Mouse (Mus musculus): ENCODE results near the gene Mrtfa. TPM values are rescaled to one million over a fixed set of nuclear protein-coding genes. Genes with fewer than 3 reads are reported as not detected.

The Mrtfa gene
- polyA plus RNA-seq, 1 experiment from 2014 or later: 30.6 TPM

DNA sequence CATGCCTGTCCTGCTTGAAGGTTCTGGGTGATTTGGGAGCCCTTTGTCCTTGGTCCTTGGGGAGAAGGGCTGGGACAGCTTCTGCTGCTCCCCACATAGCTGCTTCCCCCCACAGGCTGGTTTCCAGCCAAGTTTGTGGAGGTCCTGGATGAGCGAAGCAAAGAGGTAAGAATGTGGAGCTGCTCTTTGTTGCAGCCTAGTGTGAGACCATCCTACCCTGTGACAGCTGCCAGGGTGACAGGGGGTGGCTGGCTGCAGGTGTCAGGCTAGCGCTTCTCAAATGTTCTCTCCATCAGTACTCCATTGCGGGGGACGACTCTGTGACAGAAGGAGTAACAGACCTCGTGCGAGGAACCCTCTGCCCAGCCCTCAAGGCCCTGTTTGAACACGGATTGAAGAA, 180.4 kb downstream of the Mrtfa start:
- WGBS: 89% methylated on average over 7 of the region's 7 CpGs
- Histone ChIP-seq H3K27me3 (no peaks in the 10 kb centered on the region), H3K4me1 (no peaks in the 10 kb centered on the region), H3K9ac (no peak overlapping the region), H3K36me3 (peaks cover 61% of the 10 kb centered on the region), H3K4me3 (no peak overlapping the region), H3K4me2 (replicated peaks) (no peak overlapping the region), H3K9me3 (replicated peaks) (no peaks in the 10 kb centered on the region), H3K27ac (no peak overlapping the region)
- ATAC-seq (ENCODE audit: low FRiP score): no peak

- no peak overlapping the region for H3K27ac ChIP-seq
- H3K27me3 ChIP-seq: no peaks in the 10 kb centered on the region
- H3K4me1 ChIP-seq: no peaks in the 10 kb centered on the region
- H3K9me3 ChIP-seq (replicated peaks): no peaks in the 10 kb centered on the region
- H3K9ac ChIP-seq: no peak overlapping the region
- peaks cover 55% of the 10 kb centered on the region for H3K36me3 ChIP-seq
- H3K4me2 ChIP-seq (replicated peaks): no peak overlapping the region
- 68% methylated on average over 10 of the region's 10 CpGs for WGBS
- no peak overlapping the region for H3K4me3 ChIP-seq
- no peak for ATAC-seq (ENCODE audit: low FRiP score)
Measured at GRCm38 (mm10) chr15:81008689-81009123, 181.9 kb downstream of the Mrtfa start.

DNA sequence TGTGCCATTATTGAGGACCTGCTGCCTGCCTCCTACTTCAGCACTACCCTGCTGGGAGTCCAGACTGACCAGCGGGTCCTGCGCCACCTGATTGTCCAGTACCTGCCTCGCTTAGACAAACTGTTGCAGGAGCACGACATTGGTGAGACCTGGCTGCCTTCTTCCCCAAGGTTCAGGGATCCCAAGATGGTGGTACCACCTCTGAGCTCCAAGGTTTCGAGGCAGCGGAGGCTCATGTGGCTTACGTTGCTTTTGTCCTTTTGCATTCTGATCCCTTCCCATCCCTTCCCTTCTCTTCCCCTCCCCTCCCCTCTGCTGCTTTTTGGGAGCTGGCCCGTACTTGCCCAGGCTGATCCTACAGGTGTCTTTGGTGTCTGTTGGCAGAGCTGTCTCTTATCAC, 182.7 kb downstream of the Mrtfa start:
- ATAC-seq (ENCODE audit: low FRiP score): no peak
- H3K27me3 ChIP-seq: no peaks in the 10 kb centered on the region
- H3K9ac ChIP-seq: no peak overlapping the region
- H3K4me3 ChIP-seq: no peak overlapping the region
- H3K27ac ChIP-seq: no peak overlapping the region
- H3K9me3 ChIP-seq (replicated peaks): no peaks in the 10 kb centered on the region
- H3K36me3 ChIP-seq: peaks cover 57% of the 10 kb centered on the region
- H3K4me1 ChIP-seq: no peaks in the 10 kb centered on the region
- 86% methylated on average over 8 of the region's 8 CpGs for WGBS
- no peak overlapping the region for H3K4me2 ChIP-seq (replicated peaks)

DNA sequence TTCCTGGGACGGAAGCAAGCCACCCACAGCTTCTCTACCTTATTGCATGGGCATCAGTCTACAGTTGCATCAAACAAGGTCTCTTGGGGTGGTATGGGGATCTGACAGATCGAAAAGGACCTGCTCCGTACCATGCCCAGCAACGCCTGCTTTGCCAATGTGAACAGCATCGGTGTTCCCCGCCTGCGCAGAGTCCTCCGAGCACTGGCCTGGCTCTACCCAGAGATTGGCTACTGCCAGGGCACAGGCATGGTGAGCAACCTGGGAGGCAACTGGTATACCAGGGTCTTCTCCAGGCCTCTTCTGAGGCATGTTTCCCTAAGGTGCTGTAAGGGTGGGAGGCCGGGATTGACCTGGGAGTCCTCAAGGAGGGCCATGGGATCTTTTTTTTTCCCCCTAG, 183.2 kb downstream of the Mrtfa start:
- no peaks in the 10 kb centered on the region for H3K4me1 ChIP-seq
- ATAC-seq (ENCODE audit: low FRiP score): no peak
- H3K4me2 ChIP-seq (replicated peaks): no peak overlapping the region
- no peaks in the 10 kb centered on the region for H3K27me3 ChIP-seq
- H3K9ac ChIP-seq: no peak overlapping the region
- WGBS: 98% methylated on average over 9 of the region's 9 CpGs
- no peak overlapping the region for H3K4me3 ChIP-seq
- H3K9me3 ChIP-seq (replicated peaks): no peaks in the 10 kb centered on the region
- no peak overlapping the region for H3K27ac ChIP-seq
- peaks cover 54% of the 10 kb centered on the region for H3K36me3 ChIP-seq

DNA sequence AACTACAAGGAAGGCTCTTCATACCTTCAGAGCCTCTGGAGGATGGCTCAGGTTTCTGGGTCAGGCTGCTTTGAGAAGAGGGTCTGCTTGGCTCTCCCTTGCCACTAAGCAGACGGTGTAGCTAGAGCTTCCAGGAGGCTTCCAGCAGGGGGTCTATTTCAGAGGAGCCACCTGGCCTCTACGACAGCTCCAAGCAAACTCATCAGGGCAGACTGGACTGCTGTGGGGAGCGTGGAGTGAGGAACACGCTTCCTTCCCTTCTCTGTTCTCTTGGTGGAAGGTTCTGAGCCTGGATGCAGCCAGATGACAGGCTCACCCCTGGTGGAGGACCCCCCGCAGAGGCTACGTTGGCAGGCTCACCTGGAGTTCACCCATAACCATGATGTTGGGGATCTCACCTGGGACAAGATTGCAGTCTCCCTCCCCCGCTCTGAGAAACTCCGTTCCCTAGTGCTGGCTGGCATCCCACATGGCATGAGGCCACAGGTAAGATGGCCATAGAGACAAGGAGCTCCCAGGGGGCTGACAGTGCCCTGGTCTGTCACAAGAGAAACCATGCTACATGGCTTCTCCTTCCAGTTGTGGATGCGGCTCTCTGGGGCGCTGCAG, 184.3 kb downstream of the Mrtfa start:
- WGBS: 90% methylated on average over 10 of the region's 10 CpGs
- Histone ChIP-seq H3K27me3 (no peaks in the 10 kb centered on the region), H3K9me3 (replicated peaks) (no peaks in the 10 kb centered on the region), H3K9ac (no peak overlapping the region), H3K27ac (no peak overlapping the region), H3K36me3 (peaks cover 46% of the 10 kb centered on the region), H3K4me2 (replicated peaks) (no peak overlapping the region), H3K4me3 (no peak overlapping the region), H3K4me1 (no peaks in the 10 kb centered on the region)
- no peak for ATAC-seq (ENCODE audit: low FRiP score)

- H3K4me3 ChIP-seq: no peak overlapping the region
- H3K27ac ChIP-seq: no peak overlapping the region
- H3K4me2 ChIP-seq (replicated peaks): no peak overlapping the region
- no peaks in the 10 kb centered on the region for H3K27me3 ChIP-seq
- WGBS: 27% methylated on average over 2 of the region's 4 CpGs
- peaks cover 5% of the 10 kb centered on the region for H3K4me1 ChIP-seq
- H3K9ac ChIP-seq: no peak overlapping the region
- H3K9me3 ChIP-seq (replicated peaks): no peaks in the 10 kb centered on the region
- H3K36me3 ChIP-seq: peaks cover 13% of the 10 kb centered on the region
- ATAC-seq (ENCODE audit: low FRiP score): no peak
Measured at GRCm38 (mm10) chr15:81000419-81001138, 190.0 kb downstream of the Mrtfa start.

DNA sequence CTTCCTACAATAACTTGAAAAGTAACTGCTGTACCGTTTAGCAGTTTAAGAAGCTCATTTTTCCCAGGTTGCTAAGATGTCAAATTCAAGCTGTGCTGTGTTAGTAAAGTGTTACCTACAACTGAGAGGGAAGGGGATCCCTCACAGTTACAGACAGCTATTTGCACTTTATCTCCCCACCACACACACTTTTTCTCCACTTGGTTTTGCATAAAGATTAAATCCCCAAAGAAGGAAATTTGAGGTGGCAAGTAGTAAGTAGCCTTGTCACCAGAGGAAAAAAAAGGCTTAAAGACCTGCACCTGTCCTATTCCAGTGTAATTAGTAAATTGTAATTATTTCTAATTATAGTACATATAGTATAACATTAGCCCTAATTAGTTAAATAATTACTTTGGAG, 193.5 kb downstream of the Mrtfa start:
- Histone ChIP-seq H3K4me3 (no peak overlapping the region), H3K36me3 (no peaks in the 10 kb centered on the region), H3K9me3 (replicated peaks) (no peaks in the 10 kb centered on the region), H3K27ac (no peak overlapping the region), H3K4me2 (replicated peaks) (no peak overlapping the region), H3K27me3 (no peaks in the 10 kb centered on the region), H3K9ac (no peak overlapping the region), H3K4me1 (peaks cover 5% of the 10 kb centered on the region)
- 63% methylated on average over 1 of the region's 1 CpGs for WGBS
- ATAC-seq (ENCODE audit: low FRiP score): no peak

GRCm38 (mm10) chr15:80996090-80996835, 194.3 kb downstream of the Mrtfa start:
- 87% methylated on average over 6 of the region's 6 CpGs for WGBS
- no peak overlapping the region for H3K4me3 ChIP-seq
- no peak overlapping the region for H3K27ac ChIP-seq
- H3K36me3 ChIP-seq: no peaks in the 10 kb centered on the region
- H3K4me1 ChIP-seq: peaks cover 5% of the 10 kb centered on the region
- no peak for ATAC-seq (ENCODE audit: low FRiP score)
- H3K9me3 ChIP-seq (replicated peaks): no peaks in the 10 kb centered on the region
- H3K4me2 ChIP-seq (replicated peaks): no peak overlapping the region
- no peak overlapping the region for H3K9ac ChIP-seq
- H3K27me3 ChIP-seq: no peaks in the 10 kb centered on the region

- no peak overlapping the region for H3K27ac ChIP-seq
- H3K4me1 ChIP-seq: no peaks in the 10 kb centered on the region
- H3K9ac ChIP-seq: no peak overlapping the region
- no peaks in the 10 kb centered on the region for H3K36me3 ChIP-seq
- H3K4me3 ChIP-seq: no peak overlapping the region
- no peak overlapping the region for H3K4me2 ChIP-seq (replicated peaks)
- no peaks in the 10 kb centered on the region for H3K27me3 ChIP-seq
- no peak for ATAC-seq (ENCODE audit: low FRiP score)
- WGBS: 86% methylated on average over 5 of the region's 5 CpGs
- no peaks in the 10 kb centered on the region for H3K9me3 ChIP-seq (replicated peaks)
Measured at GRCm38 (mm10) chr15:80994959-80995358, 195.6 kb downstream of the Mrtfa start.

DNA sequence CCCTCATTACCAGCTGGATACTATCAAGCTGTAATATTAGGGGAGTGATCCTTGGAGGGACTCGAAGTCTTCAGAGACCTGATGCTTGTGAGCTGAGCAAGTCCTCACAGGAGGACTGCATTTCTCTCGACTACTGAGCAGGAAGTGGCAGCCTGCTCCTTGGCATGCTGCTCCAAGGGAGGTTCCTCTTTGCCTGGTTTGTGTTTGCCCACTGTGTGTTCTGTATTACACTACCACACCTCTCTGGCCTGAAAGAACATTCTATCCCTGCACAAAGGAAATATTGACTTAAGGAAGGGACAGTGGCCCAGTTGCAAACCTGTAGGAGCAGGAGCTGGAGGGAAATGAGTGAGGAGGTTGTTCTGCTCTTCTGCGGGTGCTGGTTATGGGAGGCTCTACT, 200.8 kb downstream of the Mrtfa start:
- no peak overlapping the region for H3K27ac ChIP-seq
- no peak for ATAC-seq (ENCODE audit: low FRiP score)
- H3K27me3 ChIP-seq: no peaks in the 10 kb centered on the region
- H3K36me3 ChIP-seq: no peaks in the 10 kb centered on the region
- no peaks in the 10 kb centered on the region for H3K4me1 ChIP-seq
- H3K4me2 ChIP-seq (replicated peaks): no peak overlapping the region
- H3K9me3 ChIP-seq (replicated peaks): no peaks in the 10 kb centered on the region
- H3K4me3 ChIP-seq: no peak overlapping the region
- 81% methylated on average over 3 of the region's 3 CpGs for whole genome bisulfite sequencing
- H3K9ac ChIP-seq: no peak overlapping the region

- ATAC-seq (ENCODE audit: low FRiP score): no peak
- no peak overlapping the region for H3K4me3 ChIP-seq
- H3K36me3 ChIP-seq: no peaks in the 10 kb centered on the region
- WGBS: 45% methylated on average over 1 of the region's 1 CpGs
- H3K4me1 ChIP-seq: no peaks in the 10 kb centered on the region
- H3K27me3 ChIP-seq: no peaks in the 10 kb centered on the region
- H3K9ac ChIP-seq: no peak overlapping the region
- no peaks in the 10 kb centered on the region for H3K9me3 ChIP-seq (replicated peaks)
- H3K4me2 ChIP-seq (replicated peaks): no peak overlapping the region
- no peak overlapping the region for H3K27ac ChIP-seq
Measured at GRCm38 (mm10) chr15:80988331-80988730, 202.2 kb downstream of the Mrtfa start.

GRCm38 (mm10) chr15:80983264-80983663, 207.3 kb downstream of the Mrtfa start:
- H3K27ac ChIP-seq: no peak overlapping the region
- H3K9me3 ChIP-seq (replicated peaks): no peaks in the 10 kb centered on the region
- ATAC-seq (ENCODE audit: low FRiP score): no peak
- peaks cover 6% of the 10 kb centered on the region for H3K4me1 ChIP-seq
- no peak overlapping the region for H3K9ac ChIP-seq
- H3K4me2 ChIP-seq (replicated peaks): no peak overlapping the region
- WGBS: 89% methylated on average over 2 of the region's 2 CpGs
- no peaks in the 10 kb centered on the region for H3K27me3 ChIP-seq
- no peak overlapping the region for H3K4me3 ChIP-seq
- no peaks in the 10 kb centered on the region for H3K36me3 ChIP-seq

Data from hindbrain, embryonic 12.5 days (tissue).